Mouse (Mus musculus) cerebellum, adult 18-20 months (tissue): ENCODE results near the gene Vcl.

ENCODE experiments used
- DNase-seq, 2 experiments: peaks; one replicate each; pipeline ENCODE4 v3.0.0; 2021

The Vcl gene

DNA sequence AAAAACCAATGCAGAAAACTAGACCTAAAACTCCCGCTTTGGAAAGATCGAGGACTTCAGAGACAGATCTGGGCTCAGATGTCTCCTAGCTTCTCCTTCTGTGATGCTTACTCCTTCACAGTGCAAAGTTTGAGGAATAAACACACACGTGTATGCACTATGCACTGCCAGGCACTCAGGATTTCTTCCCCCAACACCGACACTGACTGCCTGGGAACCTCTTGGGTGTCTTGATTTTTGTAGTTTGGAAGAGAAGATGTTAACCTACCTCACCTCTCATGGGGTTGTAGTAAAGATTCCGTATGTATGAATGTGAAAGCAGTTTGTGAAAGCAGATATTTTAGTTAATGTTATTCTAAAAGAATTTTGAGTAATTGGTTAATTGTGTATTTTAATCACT, 88.7 kb downstream of the Vcl start:
- DNase-seq, result no peak

DNA sequence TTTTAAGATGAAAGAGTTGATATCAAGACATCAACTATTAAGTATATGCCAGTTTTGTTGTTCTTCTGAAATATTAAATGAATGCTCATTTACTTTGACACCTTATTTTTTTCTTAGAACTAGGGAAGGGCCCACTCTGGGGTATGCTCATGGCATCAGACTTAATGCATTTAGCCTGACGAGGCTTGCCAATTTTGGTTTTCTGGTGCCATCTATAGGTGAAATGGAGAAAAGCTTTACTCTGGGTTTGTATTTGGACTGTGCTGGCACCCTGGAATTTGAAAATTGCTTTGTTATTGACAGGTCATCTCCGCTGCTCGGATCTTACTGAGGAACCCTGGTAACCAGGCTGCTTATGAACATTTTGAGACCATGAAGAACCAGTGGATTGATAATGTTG, 89.8 kb downstream of the Vcl start:
- DNase-seq, result peak; percentile 19 to 25

DNA sequence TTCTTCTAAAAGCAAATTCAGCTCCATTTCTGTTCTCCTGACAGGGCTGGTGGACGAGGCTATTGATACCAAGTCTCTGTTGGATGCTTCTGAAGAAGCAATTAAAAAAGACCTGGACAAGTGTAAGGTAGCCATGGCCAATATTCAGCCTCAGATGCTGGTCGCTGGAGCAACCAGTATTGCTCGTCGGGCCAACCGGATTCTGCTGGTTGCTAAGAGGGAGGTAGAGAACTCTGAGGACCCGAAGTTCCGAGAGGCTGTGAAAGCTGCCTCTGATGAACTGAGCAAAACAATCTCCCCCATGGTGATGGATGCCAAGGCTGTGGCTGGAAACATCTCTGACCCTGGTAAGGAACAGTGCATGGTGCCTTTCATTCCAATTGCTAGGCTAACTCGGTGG, 91.2 kb downstream of the Vcl start:
- peak in 1 of 2 experiments; percentile 12 for DNase-seq

GRCm38 (mm10) chr14:21027542-21027941, 98.3 kb downstream of the Vcl start:
- DNase-seq, result no peak

- DNase-seq, result no peak
Measured at GRCm38 (mm10) chr14:21029025-21029659, 99.9 kb downstream of the Vcl start.

DNA sequence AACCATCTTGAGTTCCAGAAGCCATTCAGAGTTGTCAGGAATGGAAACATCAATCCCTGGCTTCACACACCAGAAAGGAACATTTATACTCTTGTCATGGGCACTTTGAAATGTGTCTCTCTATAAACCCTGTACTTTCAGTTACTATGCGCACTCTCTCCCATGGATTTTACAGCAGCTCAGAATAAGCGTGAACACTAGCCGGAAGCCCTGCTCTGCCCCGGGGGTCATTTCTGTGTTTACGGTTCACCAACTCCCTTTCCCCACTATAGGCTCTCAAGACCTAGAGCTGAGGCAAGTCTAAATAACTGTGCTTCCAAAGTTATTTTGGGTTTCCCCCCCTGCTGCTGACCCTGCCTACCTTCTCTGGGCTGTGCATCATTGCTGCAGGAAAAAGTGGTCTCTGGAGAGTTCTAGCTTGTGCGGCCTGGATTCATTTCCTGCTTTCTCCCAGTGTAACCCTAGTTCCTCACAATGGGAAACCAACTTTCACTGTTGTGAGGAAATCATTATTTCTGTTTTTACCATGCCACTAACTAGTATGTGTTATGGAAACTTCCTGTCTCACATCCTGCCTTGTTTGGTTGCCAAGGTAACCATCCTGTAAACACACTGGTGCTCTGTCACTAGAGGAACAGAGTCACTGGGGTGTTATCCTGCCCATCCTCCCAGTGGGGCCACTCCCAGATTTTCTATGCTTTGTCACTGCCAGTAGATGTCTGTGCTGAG, 102.7 kb downstream of the Vcl start:
- no peak for DNase-seq

GRCm38 (mm10) chr14:21034271-21034670, 105.1 kb downstream of the Vcl start:
- no peak for DNase-seq

DNA sequence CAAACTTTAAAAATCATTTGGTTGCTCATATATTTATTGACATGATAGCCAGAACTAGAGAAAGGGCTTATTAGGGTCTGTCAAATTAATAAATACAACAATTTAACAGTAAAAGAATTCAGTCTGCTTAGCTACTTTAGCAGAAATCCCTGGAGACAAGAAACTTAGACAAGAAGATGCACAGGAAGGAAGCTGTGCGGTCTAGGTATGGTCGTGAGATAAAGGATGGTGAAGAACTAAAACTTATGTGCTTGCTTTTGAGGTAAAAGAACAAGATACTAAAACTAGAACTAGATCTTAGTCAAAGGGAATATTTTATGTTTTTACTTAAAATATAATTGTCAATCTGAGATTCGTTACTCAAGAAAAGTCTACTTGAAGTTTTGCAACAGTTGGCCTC, 105.6 kb downstream of the Vcl start:
- DNase-seq, result no peak

- no peak for DNase-seq
Measured at GRCm38 (mm10) chr14:21039077-21039476, 109.9 kb downstream of the Vcl start.

DNA sequence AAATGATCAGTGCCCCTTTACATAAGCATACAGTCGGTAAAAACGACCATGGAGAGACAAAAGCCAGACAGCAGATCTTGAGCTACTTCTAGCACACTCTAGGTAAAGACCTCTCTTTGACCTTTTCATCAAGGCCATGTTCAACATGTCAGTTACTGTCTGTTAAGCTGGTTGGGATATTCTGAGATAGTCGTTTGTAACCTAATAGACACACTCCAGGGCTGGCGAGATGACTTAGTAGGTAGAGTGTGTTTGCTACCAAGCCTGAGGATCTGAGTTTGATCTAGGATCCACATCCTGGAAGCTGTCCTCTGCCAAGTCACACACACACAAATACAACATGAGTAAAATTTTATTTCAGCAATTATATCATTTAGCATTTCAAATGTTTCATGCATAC, 110.4 kb downstream of the Vcl start:
- no peak for DNase-seq

- no peak for DNase-seq
Measured at GRCm38 (mm10) chr14:21047840-21048239, 118.6 kb downstream of the Vcl start.

GRCm38 (mm10) chr14:21048879-21049278, 119.7 kb downstream of the Vcl start:
- peak in 1 of 2 experiments; percentile 32 for DNase-seq

- peak; percentile 18 to 26 for DNase-seq
Measured at GRCm38 (mm10) chr14:21050734-21051133, 121.5 kb downstream of the Vcl start.

- no peak for DNase-seq
Measured at GRCm38 (mm10) chr14:21051380-21052111, 122.3 kb downstream of the Vcl start.

DNA sequence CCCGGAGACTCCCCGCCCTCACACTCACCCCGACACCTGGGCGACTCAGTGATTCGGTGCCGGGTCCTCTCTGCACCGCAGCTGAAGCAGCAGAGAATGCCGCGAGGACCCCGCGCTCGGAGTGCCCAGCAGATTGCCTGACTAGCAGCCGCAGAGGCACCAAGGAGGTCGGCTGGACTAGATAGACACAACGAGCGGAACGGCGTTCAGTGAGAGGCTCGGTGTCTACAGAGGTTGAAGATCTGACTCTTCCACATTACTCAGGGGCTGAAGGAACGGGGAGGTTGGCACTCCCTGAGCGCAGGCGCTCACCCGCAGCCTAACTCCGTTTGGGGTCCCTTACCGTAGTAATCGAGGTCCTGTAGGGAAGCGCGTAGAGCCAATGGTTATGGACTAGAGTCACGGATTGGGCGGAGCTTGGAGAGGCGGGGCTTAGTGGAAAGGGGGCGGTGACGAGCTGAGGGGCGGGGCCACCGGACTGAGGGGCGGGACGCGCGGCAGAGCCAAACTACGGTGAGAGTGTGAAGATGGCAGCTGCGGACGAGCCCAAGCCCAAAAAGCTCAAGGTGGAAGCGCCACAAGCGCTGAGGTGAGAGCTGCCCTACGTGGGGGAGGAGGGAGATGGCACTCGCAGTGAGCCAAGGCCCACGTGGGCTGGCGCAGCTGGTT, 123.0 kb downstream of the Vcl start, which contains the start of the genes Ap3m1 and Adk:
Gene Ap3m1, minus strand, starts transcription at position 397 of the 669 bp plus-strand sequence.
Gene Adk, plus strand, starts transcription at position 463 of the 669 bp plus-strand sequence.
- DNase-seq, result peak; percentile 89 to 91

DNA sequence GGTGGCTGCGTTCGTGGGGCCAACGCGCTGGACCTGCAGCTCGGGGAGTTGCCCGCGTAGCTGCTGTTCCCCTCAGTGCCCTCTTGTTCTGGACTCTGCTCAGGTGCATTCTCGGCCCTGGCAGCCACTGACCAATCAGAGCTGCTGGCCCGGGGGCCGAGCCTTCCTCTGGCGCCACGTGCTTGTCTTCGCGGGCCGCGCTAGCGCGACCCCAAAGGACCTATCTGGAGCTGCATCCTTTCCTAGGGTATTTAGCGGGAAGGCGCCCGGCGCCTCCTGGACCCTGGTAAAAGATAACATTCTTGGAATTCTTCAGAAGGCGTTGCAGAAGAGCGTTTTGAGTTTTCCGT, 123.6 kb downstream of the Vcl start:
- peak; percentile 73 to 77 for DNase-seq

GRCm38 (mm10) chr14:21053151-21053550, 124.0 kb downstream of the Vcl start:
- DNase-seq, result no peak

DNA sequence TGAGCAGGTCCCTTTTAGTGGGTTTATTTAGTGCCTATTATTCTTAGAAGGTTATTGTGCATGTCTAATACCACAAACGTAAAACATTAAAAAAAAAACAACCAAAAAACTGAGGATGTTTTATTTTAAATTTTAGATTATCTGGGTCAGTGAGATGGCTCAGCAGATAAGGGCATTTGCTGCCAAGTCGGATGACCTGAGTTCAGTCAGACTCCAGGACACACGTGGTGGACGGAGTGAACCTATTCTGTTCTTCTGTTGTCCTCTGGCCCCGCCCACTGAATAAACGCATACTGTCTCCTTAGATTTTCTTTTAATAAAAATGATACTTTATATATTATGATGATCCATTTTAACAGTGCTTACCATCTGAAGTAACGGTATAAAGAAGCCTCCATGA, 124.4 kb downstream of the Vcl start:
- peak; percentile 22 to 23 for DNase-seq

DNA sequence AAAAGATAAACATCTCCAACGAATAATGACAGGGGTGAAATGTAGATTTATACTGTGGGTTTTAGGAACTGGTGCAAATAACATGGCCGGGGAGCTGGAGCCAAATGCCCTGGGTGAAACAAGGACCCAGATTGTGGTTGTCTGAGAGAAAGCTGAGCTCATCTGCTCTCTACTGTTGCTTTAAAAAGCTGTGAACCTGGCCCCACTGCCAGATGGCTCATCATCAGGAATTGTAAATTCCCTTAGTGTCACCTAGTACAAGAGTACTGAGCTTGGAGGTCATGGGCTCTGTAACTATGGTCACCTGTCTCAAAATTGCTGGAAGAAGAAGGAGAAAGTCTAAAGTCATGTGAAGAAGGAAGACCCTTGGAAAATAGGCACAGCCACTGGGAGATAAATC, 129.8 kb downstream of the Vcl start:
- DNase-seq, result no peak

DNA sequence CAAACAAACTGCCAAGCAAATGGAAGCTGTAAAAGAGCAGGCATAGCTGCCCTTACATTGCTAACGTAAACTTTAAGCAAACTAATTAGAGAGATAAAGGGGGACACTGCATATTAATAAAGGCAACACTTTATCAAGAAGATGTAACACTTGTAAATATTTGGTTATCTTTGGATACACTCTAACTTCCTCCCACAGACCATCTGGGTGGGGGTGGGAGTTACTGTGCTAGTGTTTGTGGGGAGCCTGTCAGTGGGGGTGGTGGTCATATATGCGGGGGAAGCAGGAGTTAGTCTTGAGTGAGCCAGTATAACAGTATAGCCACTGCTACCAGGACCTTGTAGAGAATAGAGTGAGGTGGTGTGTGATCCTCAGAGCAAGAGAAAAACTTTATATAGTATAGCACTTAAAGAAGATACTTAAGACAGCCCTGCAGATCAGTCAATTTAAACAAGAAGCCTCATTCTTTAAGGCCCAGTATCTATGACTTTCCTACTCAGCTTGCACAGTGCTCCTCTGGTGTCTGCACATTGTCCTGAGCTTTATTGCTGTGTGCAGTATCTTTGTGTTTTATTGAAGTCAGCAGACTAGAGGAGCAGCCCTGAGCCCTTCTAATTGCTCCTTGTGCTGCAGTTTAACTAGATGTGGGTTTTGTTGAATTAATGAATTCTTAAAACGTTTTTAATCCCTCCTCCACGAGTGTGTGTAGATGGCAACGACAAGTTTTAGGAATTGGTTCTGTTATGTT, 133.7 kb downstream of the Vcl start:
- DNase-seq, result no peak

DNA sequence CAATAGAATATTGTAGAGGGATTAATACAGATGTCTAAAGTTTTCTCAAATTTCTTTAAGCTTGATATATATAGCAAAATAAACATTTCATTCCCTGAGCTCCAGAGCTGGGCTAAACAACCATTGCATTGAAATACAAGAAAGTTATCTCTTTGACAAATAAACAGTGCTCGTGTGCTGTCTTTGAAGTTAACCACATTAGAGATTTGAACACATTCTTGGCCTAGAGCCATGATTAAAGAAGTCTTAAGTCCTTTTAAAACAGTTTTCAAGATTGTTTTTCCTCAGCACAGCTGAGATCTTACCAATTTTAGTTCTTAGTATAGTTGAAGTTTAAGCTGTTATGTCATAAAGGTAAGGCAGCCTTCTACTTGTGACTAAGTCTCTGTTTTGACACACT, 135.1 kb downstream of the Vcl start:
- DNase-seq, result no peak

DNA sequence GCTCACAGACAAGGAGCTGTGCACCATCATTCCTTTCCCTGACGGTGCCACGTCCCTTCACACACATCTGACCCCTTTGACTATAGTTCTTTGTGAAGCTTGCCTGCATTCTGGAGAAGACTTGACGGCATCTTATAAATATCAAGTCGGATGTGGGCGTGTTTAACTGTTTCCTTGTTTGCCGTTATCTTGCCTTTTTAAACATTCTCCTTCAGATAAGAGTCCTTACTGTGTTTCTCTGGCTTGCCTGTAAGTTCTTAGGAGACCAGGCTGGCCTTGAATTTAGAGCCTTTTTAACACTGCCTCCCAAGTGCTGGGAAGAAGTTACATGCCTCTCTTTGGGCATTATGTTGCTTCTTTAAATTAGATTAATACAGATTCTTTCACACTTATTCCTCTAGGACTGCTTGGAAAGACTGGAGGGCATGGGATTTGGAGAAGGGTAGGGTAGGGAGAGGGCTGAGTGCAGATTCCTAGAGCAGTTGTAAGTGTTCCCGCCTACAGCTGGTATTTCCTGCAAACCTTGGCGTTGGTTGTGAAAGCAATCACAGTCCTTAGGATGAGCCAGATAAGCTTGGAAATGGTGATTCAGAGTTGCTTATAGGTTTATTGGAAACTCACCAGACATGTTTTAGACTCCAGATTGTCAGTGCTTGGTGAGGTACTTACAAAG, 136.4 kb downstream of the Vcl start:
- DNase-seq, result no peak
